9 mouse cellular contexts compared by ENCODE assay signal in genomic region chr1:120135934-120136786, GRCm38 (mm10). TPM values are rescaled to one million over a fixed set of nuclear protein-coding genes. Genes with fewer than 3 reads are reported as not detected.
DNase-seq lines count a peak whose midpoint lies in the region; ATAC-seq and TF ChIP-seq lines count a peak whose summit lies in the region.
"Had no signal": no experiment of that assay in that cellular context is flagged by ENCODE, and none has a peak within 500 bp of the region (broad histone marks: within the 10 kb centered on the region; RNA-seq: fewer than 3 reads in every experiment).

No protein-coding gene starts in this region.

- no peak overlapping the region for H3K27ac ChIP-seq in liver, postnatal 0 days (ENCODE audit: low read depth)
- H3K27ac ChIP-seq in liver, embryonic 11.5 days (ENCODE audit: low read depth, low read length) = no peak overlapping the region
- H3K27ac ChIP-seq in intestine, embryonic 14.5 days (ENCODE audit: low read depth) = no peak overlapping the region
- peak overlapping the region; percentile 46 for H3K27ac ChIP-seq in stomach, embryonic 16.5 days (ENCODE audit: low read length)
- H3K27ac ChIP-seq: limb, embryonic 12.5 days had no signal

- no peak overlapping the region for H3K9ac ChIP-seq in liver, postnatal 0 days (replicated peaks)
- H3K9ac ChIP-seq in liver, embryonic 11.5 days (ENCODE audit: low read depth, low read length) = no peak overlapping the region
- no peak overlapping the region for H3K9ac ChIP-seq in intestine, embryonic 14.5 days (ENCODE audit: low read length)
- no peak overlapping the region for H3K9ac ChIP-seq in stomach, embryonic 16.5 days (ENCODE audit: low read length)
- H3K9ac ChIP-seq: limb, embryonic 12.5 days had no signal

- 0 out of 2 replicates have a peak, but pooled peaks have one; percentile 10 for ATAC-seq in liver, postnatal 0 days
- no peak for ATAC-seq in liver, embryonic 11.5 days (replicated peaks; ENCODE audit: low FRiP score)
- ATAC-seq in intestine, embryonic 14.5 days (replicated peaks; ENCODE audit: low FRiP score, low TSS enrichment, low read depth) = peak; percentile 58; the same call in 1 of the 2 replicates
- ATAC-seq in stomach, embryonic 16.5 days (ENCODE audit: insufficient read depth, low FRiP score) = peak; percentile 78; the same call in 1 of the 2 replicates

- no peak overlapping the region for H3K4me2 ChIP-seq in liver, postnatal 0 days (ENCODE audit: low read depth, low read length)
- H3K4me2 ChIP-seq in liver, embryonic 11.5 days = no peak overlapping the region
- H3K4me2 ChIP-seq in intestine, embryonic 14.5 days (ENCODE audit: low read length) = no peak overlapping the region
- H3K4me2 ChIP-seq in stomach, embryonic 16.5 days (ENCODE audit: low read depth, low read length) = no peak overlapping the region
- H3K4me2 ChIP-seq: limb, embryonic 12.5 days had no signal

- H3K27me3 ChIP-seq in liver, postnatal 0 days (ENCODE audit: insufficient read depth, low read length) = no peaks in the 10 kb centered on the region
- no peaks in the 10 kb centered on the region for H3K27me3 ChIP-seq in liver, embryonic 11.5 days (replicated peaks; ENCODE audit: control insufficient read depth, insufficient read depth, low read length)
- H3K27me3 ChIP-seq in intestine, embryonic 14.5 days (replicated peaks; ENCODE audit: control insufficient read depth, insufficient read depth, low read length) = no peaks in the 10 kb centered on the region
- H3K27me3 ChIP-seq in stomach, embryonic 16.5 days (ENCODE audit: control insufficient read depth, insufficient read depth, low read length) = no peaks in the 10 kb centered on the region
- H3K27me3 ChIP-seq: limb, embryonic 12.5 days had no signal

- TF ChIP-seq CTCF in liver, postnatal 0 days (IDR thresholded peaks at IDR 0.05; ENCODE audit: low read depth) = no peak

- H3K4me1 ChIP-seq in liver, postnatal 0 days (ENCODE audit: insufficient read depth) = no peaks in the 10 kb centered on the region
- no peaks in the 10 kb centered on the region for H3K4me1 ChIP-seq in liver, embryonic 11.5 days (replicated peaks; ENCODE audit: control insufficient read depth, insufficient read depth, low read length)
- no peaks in the 10 kb centered on the region for H3K4me1 ChIP-seq in intestine, embryonic 14.5 days (replicated peaks; ENCODE audit: control insufficient read depth, insufficient read depth, low read length)
- H3K4me1 ChIP-seq in stomach, embryonic 16.5 days (ENCODE audit: control insufficient read depth, insufficient read depth, low read length) = peaks cover 4% of the 10 kb centered on the region; the same call in 1 of the 2 replicates
- H3K4me1 ChIP-seq: limb, embryonic 12.5 days had no signal

- H3K36me3 ChIP-seq in liver, postnatal 0 days (replicated peaks; ENCODE audit: insufficient read depth, low read length) = no peaks in the 10 kb centered on the region
- no peaks in the 10 kb centered on the region for H3K36me3 ChIP-seq in liver, embryonic 11.5 days (ENCODE audit: control insufficient read depth, insufficient read depth, low read length)
- H3K36me3 ChIP-seq in intestine, embryonic 14.5 days (ENCODE audit: control insufficient read depth, insufficient read depth, low read length) = no peaks in the 10 kb centered on the region
- no peaks in the 10 kb centered on the region for H3K36me3 ChIP-seq in stomach, embryonic 16.5 days (ENCODE audit: control insufficient read depth, insufficient read depth, low read length)
- H3K36me3 ChIP-seq: limb, embryonic 12.5 days had no signal

- TF ChIP-seq EP300 in liver, postnatal 0 days (IDR thresholded peaks at IDR 0.05; ENCODE audit: low read depth) = no peak

- no peaks in the 10 kb centered on the region for H3K9me3 ChIP-seq in liver, postnatal 0 days (ENCODE audit: low read length)
- H3K9me3 ChIP-seq in liver, embryonic 11.5 days (ENCODE audit: control insufficient read depth, low read length) = no peaks in the 10 kb centered on the region
- no peaks in the 10 kb centered on the region for H3K9me3 ChIP-seq in intestine, embryonic 14.5 days (ENCODE audit: control insufficient read depth, low read length)
- no peaks in the 10 kb centered on the region for H3K9me3 ChIP-seq in stomach, embryonic 16.5 days (replicated peaks; ENCODE audit: control insufficient read depth, low read length)
- H3K9me3 ChIP-seq: limb, embryonic 12.5 days had no signal

- 75% methylated on average over 7 of the region's 7 CpGs for WGBS in liver, postnatal 0 days (ENCODE audit: insufficient replicate concordance)
- WGBS in liver, embryonic 11.5 days = 83% methylated on average over 7 of the region's 7 CpGs
- WGBS in intestine, embryonic 14.5 days = 63% methylated on average over 7 of the region's 7 CpGs
- WGBS in stomach, embryonic 16.5 days = 62% methylated on average over 7 of the region's 7 CpGs

- no peak overlapping the region for H3K4me3 ChIP-seq in liver, postnatal 0 days (ENCODE audit: low read depth, low read length)
- no peak overlapping the region for H3K4me3 ChIP-seq in liver, embryonic 11.5 days (ENCODE audit: low read depth, low read length)
- H3K4me3 ChIP-seq in intestine, embryonic 14.5 days (ENCODE audit: low read depth, low read length) = no peak overlapping the region
- H3K4me3 ChIP-seq in stomach, embryonic 16.5 days (replicated peaks; ENCODE audit: low read length) = no peak overlapping the region
- H3K4me3 ChIP-seq: limb, embryonic 12.5 days had no signal

- DNase-seq in cerebellum, adult 18-20 months = peak; percentile 33 to 39
- no peak for DNase-seq in cerebellum, adult 9-11 months
- DNase-seq in liver, postnatal 0 days = no peak
- no peak for DNase-seq in liver, embryonic 11.5 days (ENCODE audit: low spot score)
- DNase-seq in intestine, embryonic 14.5 days (ENCODE audit: low spot score) = no peak
- DNase-seq in gastrocnemius, postnatal 10 days = no peak
- no peak for DNase-seq in ovary, postnatal 10 days (ENCODE audit: low spot score)

RNA-seq across cellular contexts. Expression of gene 3110009E18Rik, which starts 15.2 kb away (rescaled TPM):
- polyA plus RNA-seq in liver, postnatal 0 days (2015; fragmentation: Nextera tagmentation; extraction: Ambion mirVana) = 5.1 and 5.5 TPM in 2 replicates
- 23.5 and 24.3 TPM in 2 replicates for polyA plus RNA-seq in liver, embryonic 11.5 days (2014; fragmentation: Nextera tagmentation; extraction: Ambion mirVana)
- 17.3 and 21.3 TPM in 2 replicates for polyA plus RNA-seq in intestine, embryonic 14.5 days (2014; fragmentation: Nextera tagmentation; extraction: Ambion mirVana)
- 11.9 and 13.2 TPM in 2 replicates for polyA plus RNA-seq in stomach, embryonic 16.5 days (2015; fragmentation: Nextera tagmentation; extraction: Ambion mirVana)
- total RNA-seq in gastrocnemius, postnatal 10 days (2021) = 1 to 10 TPM; 5.7 to 7.3 TPM

RNA-seq across cellular contexts. Expression of gene Dbi, which starts 15.3 kb away (rescaled TPM):
- 2,261 and 2,342 TPM in 2 replicates for polyA plus RNA-seq in liver, postnatal 0 days (2015; fragmentation: Nextera tagmentation; extraction: Ambion mirVana)
- 541 and 569 TPM in 2 replicates for polyA plus RNA-seq in liver, embryonic 11.5 days (2014; fragmentation: Nextera tagmentation; extraction: Ambion mirVana)
- polyA plus RNA-seq in intestine, embryonic 14.5 days (2014; fragmentation: Nextera tagmentation; extraction: Ambion mirVana) = 752 and 816 TPM in 2 replicates
- 893 and 962 TPM in 2 replicates for polyA plus RNA-seq in stomach, embryonic 16.5 days (2015; fragmentation: Nextera tagmentation; extraction: Ambion mirVana)
- 100 to 1,000 TPM; 254 to 263 TPM for total RNA-seq in gastrocnemius, postnatal 10 days (2021)

Comparison
In these comparisons a context has a peak if more than half of its experiments do, and no peak if none do; other contexts are left out.
1. DNase-seq: peak in cerebellum, adult 18-20 months (2 of 2); none in cerebellum, adult 9-11 months (single experiment), liver, postnatal 0 days (single experiment), liver, embryonic 11.5 days (single experiment), intestine, embryonic 14.5 days (single experiment), gastrocnemius, postnatal 10 days (single experiment) and ovary, postnatal 10 days (single experiment).